Mouse (Mus musculus) cerebellum, postnatal 14 days (tissue): ENCODE measurements at regions not wholly inside any gene's neighbourhood (a gene's known extent, or its start where the extent isn't known, plus 50 kb on each side); places are given as distances from the start of the nearest gene placed in this dataset.
A peak's percentile ranks its signal among the peaks of the same experiment; 100 is the strongest.

Source experiments
- DNase-seq, 2 experiments: peaks; one replicate each; pipeline ENCODE4 v3.0.0; 2021; ENCODE audit warnings: mixed read lengths in 2 of 2

DNA sequence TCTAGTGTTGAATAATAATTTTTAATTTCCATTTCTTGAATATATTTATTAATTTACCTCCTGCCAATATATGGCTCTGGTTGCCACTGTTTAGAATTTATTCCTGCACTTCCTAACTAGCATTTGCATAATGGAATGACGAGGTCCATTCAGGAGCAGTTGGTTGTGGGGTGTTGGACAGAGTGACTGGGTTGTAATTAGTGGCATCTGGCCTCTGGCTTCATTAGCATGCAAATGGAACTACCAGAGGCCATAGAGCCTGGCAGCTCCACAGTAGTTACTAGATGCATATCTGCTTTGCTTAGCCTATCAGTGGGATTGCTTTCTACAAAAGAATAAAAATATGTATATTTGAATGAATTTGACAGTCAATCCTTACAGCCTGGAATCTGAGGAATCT, 1099.6 kb upstream of the Cdh8 start:
- DNase-seq = peak; percentile 42 to 48

DNA sequence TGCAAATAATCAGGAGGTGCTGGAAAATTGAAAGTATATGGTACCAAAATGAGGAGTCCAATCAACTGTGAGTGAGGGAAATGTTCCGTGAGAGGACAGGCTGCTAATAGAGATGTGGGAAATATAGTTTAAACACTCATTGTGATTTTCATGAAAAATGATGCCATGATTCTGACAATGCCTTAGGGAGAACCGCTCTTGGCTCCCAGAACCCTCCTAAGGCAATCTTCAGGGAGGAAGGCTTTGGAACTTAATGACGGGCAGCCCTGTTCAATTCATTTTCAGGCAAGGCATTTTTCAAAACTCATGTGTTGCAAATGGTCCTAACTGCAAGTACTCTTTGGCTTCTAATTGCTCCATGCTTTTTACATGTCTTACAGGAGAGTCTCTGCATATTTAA, 1098.9 kb upstream of the Cdh8 start:
- peak; percentile 5 to 6 for DNase-seq

DNA sequence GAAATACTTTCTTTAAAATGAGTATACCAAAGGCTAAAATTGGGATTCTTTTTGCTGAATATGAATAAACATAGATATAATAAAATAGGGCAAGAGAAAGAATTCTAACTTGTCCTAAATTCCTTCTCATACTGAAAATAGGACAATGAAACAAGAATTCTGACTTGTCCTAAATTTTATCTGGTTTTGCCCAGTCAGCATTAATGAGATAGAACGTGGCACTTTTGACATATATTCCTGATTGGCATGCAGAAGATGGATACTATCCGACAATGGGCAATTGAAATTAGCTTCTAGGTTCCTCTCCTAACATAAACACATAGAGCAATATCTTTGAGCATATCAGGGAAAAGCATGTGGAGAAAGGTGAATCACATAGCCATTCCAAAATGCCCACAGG, 1090.2 kb upstream of the Cdh8 start:
- no peak for DNase-seq

DNA sequence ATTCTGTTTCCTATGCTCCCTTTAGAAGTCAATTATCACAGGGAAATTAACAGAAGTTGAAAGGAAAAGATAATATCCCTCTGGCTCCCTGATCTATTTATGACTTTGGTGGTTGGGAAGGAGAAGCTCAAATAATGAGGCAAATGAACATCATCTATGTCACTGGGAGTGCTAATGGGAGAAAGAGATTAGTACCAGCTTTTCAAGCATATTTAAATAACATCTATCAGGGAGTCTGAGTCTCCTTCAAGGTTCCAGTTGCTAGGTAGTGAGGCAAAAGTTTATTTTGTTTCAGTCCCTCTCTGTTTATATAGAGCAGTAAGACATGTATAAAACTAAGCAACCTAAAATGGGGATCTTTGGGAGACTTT, 1084.1 kb upstream of the Cdh8 start:
- no peak for DNase-seq

DNA sequence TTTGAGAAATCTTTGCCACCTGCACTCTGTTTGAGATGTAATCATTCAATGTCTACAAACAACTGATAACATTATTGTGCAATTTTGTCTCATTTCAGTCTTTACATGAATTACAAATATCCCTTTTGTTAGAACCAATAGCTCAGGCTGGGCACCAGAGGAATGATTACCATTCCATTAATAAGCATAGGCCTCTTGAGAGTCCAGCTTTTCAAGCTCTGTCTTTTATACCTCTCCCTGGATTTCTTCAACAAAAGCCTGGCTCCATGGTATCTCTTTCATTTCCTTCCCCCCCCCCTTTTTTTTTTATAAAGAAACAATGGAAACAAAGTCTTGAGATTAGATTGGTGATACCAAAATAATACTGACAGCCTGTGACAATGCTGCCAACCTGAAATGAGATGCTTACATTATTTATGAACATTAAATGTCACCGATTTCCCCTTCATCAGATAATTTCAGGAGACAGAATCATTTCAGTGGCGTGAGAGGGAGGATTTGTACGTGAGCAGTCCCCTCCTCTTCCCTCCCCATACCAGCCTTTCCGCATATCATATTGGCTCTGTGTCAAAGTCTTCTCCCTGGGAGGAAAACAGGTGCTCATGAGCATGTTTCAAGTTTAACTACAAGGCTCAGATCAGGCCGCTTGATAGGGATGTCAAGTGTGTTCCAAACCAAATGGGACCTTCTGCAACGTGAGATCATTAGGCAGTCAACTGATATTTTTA, 1083.5 kb upstream of the Cdh8 start:
- no peak for DNase-seq

DNA sequence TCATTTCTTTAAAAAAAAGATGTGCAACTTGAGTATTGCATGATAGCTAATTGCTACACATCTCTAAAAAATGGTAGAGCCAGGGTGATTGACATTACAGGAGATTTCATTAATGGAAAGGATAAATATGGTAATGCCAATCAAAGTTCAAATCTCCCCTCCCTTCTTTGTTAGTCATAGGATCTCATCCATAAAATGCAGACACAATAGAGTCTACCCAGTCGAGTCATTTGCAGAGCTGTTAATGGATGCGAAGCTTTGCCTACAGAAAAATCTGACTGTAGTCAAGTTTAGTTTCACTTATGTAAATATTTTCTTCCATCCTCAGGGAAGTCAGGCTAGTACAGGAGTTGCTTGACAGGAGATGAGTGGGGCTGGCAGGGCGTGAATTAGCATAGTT, 1078.2 kb upstream of the Cdh8 start:
- DNase-seq = no peak

DNA sequence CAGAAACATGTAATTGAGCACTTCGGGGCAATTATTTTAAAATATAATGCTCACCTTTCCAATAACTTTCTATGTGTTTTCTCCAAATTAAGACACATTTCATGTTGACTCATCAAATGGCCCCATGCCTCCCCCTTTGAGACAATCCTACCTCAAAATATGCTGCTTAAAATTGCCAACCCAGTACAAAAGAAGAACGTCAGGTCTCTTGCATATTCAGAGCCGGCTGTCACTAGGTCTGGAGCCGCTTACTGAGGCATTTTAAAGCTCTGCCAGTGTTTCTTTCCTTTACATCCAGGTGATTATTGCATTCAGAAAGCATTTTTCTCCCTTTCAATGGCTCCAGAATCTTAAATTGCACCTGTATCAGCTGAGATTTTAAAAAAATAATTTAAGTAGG, 1059.7 kb upstream of the Cdh8 start:
- DNase-seq = no peak

DNA sequence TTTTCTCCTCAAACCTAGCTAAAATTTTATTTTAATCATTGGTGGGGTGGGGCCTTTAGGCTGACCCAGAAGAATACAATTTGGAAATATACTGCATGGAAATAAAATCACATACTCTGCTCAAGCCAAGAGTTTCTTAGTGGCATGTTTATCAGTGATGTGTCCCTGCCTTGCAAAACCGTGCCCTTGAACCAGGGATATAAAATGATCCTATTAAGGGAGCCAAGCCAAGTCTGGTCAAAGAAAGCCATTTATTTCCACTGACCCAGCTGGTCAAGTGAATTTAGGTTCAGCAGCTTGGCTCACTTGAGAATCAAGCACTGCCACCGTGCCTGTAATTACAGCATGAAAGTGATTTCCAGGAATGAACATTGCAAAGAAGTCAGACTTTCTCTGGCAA, 1035.0 kb upstream of the Cdh8 start:
- DNase-seq = peak; percentile 2 to 9

DNA sequence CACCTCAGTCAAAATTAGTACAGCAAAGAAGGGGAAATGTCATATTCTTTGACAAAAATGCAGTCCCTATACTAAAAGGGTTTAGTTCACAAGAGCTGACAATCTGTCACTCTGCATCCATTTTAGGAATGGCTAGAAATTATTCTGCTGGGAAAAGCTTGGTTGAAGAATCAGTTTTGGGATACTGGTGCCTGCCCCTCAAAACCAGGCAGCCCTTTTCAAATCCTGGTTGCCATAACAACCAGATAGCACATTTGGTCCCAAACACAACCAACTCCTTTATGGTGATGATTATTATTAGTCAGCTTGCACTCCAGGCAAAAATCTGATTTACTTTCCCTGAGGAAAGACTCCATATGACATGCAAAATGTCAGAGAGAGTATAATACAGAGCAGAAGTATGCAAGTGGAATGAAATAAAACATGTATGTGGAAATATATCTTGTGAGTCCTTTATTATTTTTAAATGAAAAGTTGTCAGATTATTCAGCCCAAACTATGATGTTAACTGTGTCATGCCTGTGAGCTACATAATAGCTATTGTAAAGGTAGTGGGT, 1034.2 kb upstream of the Cdh8 start:
- DNase-seq = peak in 1 of 2 experiments; percentile 6

DNA sequence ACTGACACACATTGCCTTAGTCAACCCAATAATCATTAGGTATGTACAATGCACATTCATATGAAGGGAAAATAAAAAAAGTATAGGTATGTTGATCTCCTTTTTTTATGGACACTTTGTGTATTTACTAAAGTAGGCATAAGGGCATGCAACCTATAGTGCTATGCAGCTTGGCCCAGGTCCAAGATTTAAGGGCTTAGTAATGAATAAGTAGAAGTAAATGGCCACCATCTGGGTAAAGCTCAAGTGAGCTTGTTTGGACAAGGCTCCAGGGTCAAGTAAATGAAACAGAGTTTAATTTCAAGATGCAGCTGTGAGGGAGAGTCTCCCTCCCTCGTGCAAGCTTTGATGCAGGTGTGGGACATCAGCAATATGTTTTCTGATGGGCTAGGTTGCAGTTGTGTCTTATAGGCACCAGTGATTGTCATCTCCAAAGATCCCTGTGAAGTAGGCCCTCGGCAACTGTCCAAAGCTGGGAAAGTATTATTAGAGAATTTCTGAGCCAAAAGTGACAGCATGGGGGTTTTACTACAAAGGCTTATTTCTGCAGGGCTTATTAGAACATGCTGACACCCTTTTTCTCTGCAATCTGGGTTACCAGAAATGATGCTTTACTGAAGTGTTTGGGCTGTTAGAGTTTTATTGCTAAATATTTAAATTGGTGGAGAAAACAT, 1030.5 kb upstream of the Cdh8 start:
- DNase-seq = peak; percentile 42
